Mouse (Mus musculus): ENCODE data around the gene Arrdc1.

GRCm38 (mm10) chr2:24960910-24961309, 25.9 kb upstream of the Arrdc1 start:
- peak; percentile 50; the same call in 1 of the 2 replicates for TF ChIP-seq CTCF (IDR thresholded peaks at IDR 0.05; ENCODE audit: extremely low read depth, insufficient read length, insufficient replicate concordance, low read depth, low read length)
- TF ChIP-seq POLR2A (IDR thresholded peaks at IDR 0.05; ENCODE audit: low read depth, low read length): no peak
